Mouse (Mus musculus) stomach, embryonic 14.5 days (tissue): ENCODE measurements around the gene Ovol2. TPM values are rescaled to one million over a fixed set of nuclear protein-coding genes. Genes with fewer than 3 reads are reported as not detected.
A peak's percentile ranks its signal among the peaks of the same experiment; 100 is the strongest.

Experiments
- ATAC-seq: fragments of 200-750 bp; cut with Nextera tagmentation; 2 replicates; pipeline ENCODE4 v1.8.0; 2017; ENCODE audit warnings: low read depth, moderate TSS enrichment; ENCODE audit not compliant: insufficient number of reproducible peaks, insufficient read depth, low FRiP score
- H3K27ac ChIP-seq: fragments of 300-500 bp; sonication (generic); 2 replicates; pipeline ENCODE4 v1.5.1; 2014; ENCODE audit warnings: mild to moderate bottlenecking, low read length, moderate library complexity, mixed read lengths
- H3K27me3 ChIP-seq: fragments of 300-500 bp; sonication (generic); 2 replicates; pipeline ENCODE4 v1.6.1; 2014; ENCODE audit warnings: low read length, control low read depth, mixed read lengths; ENCODE audit not compliant: control insufficient read depth, insufficient read depth
- H3K36me3 ChIP-seq: fragments of 300-500 bp; sonication (generic); 2 replicates; pipeline ENCODE4 v1.6.1; 2014; ENCODE audit warnings: mild to moderate bottlenecking, control low read depth, low read length, moderate library complexity, mixed read lengths; ENCODE audit not compliant: control insufficient read depth, insufficient read depth
- H3K4me1 ChIP-seq: fragments of 300-500 bp; sonication (generic); 2 replicates; pipeline ENCODE4 v1.6.1; 2014; ENCODE audit warnings: low read length, control low read depth, mixed read lengths; ENCODE audit not compliant: control insufficient read depth, insufficient read depth
- H3K4me2 ChIP-seq: fragments of 300-500 bp; sonication (generic); replicated peaks from 2 replicates; pipeline ENCODE4 v1.6.1; 2014; ENCODE audit warnings: low read depth, low read length, control low read depth
- H3K4me3 ChIP-seq: fragments of 300-500 bp; sonication (generic); 2 replicates; pipeline ENCODE4 v1.5.1; 2014; ENCODE audit warnings: low read depth, low read length, control low read depth
- H3K9ac ChIP-seq: fragments of 300-500 bp; sonication (generic); replicated peaks from 2 replicates; pipeline ENCODE4 v1.6.1; 2014; ENCODE audit warnings: low read depth, mild to moderate bottlenecking, control low read depth, low read length, moderate library complexity, mixed read lengths
- H3K9me3 ChIP-seq: fragments of 300-500 bp; sonication (generic); 2 replicates; pipeline ENCODE4 v1.6.1; 2016; ENCODE audit warnings: low read depth, low read length, control low read depth; ENCODE audit not compliant: control insufficient read depth
- WGBS: fragments of 180-500 bp; shearing (Covaris S2); extraction: QIAGEN DNeasy Blood & Tissue Kit; methylation state at CpG from one replicate; pipeline ENCODE4 v1.1.7; 2014; 5-methylcytosine and 5-hydroxymethylcytosine counted together
- polyA plus RNA-seq: library from polyadenylated mRNA; unstranded; fragments of >200 nt; fragmentation: Nextera tagmentation; extraction: Ambion mirVana; gene quantifications from 2 replicates; pipeline ENCODE4 v1.2.1, GENCODE M21; 2014

The Ovol2 gene
- polyA plus RNA-seq, 1 experiment from 2014 or later = 4.0 TPM

DNA sequence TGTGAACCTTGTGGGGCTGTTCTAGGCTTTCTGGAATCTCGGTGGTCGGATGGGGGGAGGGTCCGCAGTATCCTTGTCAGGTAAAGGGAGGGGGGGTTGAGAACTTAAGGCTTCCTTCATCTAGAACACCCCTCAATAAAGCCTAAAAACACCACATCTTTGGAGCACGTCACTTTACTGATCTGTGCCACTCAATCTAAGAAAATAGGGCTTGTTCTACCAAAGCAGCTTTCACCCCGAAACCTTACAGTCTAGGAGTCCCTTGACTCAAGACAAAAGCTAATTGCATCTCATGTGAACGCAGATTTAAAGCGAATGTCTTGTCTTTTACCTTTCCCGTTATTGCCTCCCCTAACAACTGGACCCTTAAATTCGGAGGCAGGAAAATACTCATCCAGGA, 540 bp upstream of the Ovol2 start:
- H3K4me3 ChIP-seq = peak overlapping the region; percentile 50
- peak overlapping the region; percentile 93 for H3K4me2 ChIP-seq
- 4% methylated on average over 9 of the region's 9 CpGs for WGBS
- H3K4me1 ChIP-seq = peaks cover 15% of the 10 kb centered on the region; the same call in 1 of the 2 replicates
- H3K27me3 ChIP-seq = peaks cover 28% of the 10 kb centered on the region
- no peaks in the 10 kb centered on the region for H3K9me3 ChIP-seq
- H3K27ac ChIP-seq = no peak overlapping the region
- no peaks in the 10 kb centered on the region for H3K36me3 ChIP-seq
- ATAC-seq = no peak
- no peak overlapping the region for H3K9ac ChIP-seq

DNA sequence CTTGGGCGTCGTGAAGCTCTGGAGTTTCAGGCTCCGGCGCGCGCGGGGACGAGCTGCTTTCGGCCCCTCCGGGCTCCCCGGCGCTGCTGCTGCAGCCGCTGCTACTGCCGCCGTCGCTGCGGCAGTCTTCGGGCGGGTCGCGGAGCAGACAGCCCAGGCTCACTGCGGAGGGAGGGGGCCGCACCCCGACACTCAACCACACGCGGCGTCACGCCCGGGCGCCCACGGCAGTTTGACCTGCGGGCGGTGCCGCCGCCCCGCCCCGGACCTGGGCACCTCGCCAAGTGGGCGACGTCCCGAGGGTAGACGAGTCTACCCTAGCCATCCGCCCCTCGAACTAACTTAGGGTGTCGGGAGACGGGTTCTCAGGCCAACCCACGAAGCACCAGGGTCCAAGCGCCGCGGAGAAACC, 980 bp downstream of the Ovol2 start:
- H3K27me3 ChIP-seq = peaks cover 28% of the 10 kb centered on the region
- peak; percentile 21; the same call in 1 of the 2 replicates for ATAC-seq
- H3K36me3 ChIP-seq = no peaks in the 10 kb centered on the region
- no peaks in the 10 kb centered on the region for H3K9me3 ChIP-seq
- H3K4me3 ChIP-seq = peak overlapping the region; percentile 50
- no peak overlapping the region; the same call in 1 of the 2 replicates for H3K27ac ChIP-seq
- peak overlapping the region; percentile 38; the same call in 1 of the 2 replicates for H3K9ac ChIP-seq
- peaks cover 15% of the 10 kb centered on the region; the same call in 1 of the 2 replicates for H3K4me1 ChIP-seq
- 1% methylated on average over 50 of the region's 50 CpGs for WGBS
- peak overlapping the region; percentile 93 for H3K4me2 ChIP-seq

DNA sequence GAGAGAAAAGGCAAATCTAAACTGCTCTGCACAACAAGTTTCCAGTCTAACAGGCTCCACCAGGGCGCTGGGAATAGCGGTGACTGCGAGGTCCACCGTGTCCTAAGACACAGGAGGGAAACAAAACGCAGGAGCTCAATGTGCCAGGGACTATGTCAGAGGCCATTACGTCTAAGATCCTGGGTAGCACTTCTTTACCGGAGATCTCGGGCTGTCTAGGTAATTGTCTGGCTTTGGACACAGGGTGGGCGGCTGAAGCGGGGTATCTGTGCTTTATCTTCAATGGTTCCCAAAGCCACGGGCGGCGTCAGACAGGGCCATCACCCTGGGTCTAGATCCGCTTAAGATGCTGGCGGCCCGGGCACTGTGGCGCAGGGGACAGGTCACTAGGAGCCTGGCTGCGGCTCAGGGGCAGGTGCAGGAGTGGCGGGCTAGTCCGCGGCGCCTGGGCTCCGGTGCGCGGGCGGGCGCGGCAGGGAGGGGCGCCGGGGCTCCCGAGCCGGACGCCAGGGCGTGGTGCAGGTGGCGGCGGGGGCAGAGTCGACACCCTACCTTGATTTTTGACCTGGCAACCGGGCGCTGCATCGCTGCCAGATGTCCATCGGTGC, 1.5 kb downstream of the Ovol2 start:
- Histone ChIP-seq H3K4me1 (peaks cover 15% of the 10 kb centered on the region; the same call in 1 of the 2 replicates), H3K27me3 (peaks cover 28% of the 10 kb centered on the region), H3K36me3 (no peaks in the 10 kb centered on the region), H3K4me3 (peak overlapping the region; percentile 50), H3K27ac (no peak overlapping the region), H3K9ac (peak overlapping the region; percentile 38; the same call in 1 of the 2 replicates), H3K9me3 (no peaks in the 10 kb centered on the region), H3K4me2 (peak overlapping the region; percentile 93)
- ATAC-seq = peak; percentile 50; the same call in 1 of the 2 replicates
- 2% methylated on average over 33 of the region's 41 CpGs for WGBS

DNA sequence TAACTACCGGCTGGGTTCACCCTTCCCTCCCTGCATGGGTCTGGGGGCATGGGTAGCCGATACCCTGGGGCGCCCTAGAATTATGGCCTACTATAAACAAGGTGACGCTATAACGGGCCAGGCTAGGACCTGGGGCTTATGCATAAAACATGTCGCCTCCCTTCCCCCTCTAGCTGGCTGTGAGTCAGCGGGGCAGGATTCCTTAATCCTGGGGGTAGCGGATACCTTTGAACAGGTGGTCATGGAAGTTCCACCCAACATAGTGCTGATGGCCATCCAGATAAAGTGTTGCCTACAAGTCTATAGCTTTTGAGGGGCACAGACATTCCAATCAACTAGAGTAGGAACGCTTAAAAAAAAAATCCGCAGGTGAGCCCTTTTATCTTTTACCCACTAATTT, 2.0 kb downstream of the Ovol2 start:
- Histone ChIP-seq H3K4me1 (peaks cover 15% of the 10 kb centered on the region; the same call in 1 of the 2 replicates), H3K4me3 (peak overlapping the region; percentile 50; the same call in 1 of the 2 replicates), H3K4me2 (peak overlapping the region; percentile 93), H3K27me3 (peaks cover 28% of the 10 kb centered on the region), H3K9ac (no peak overlapping the region), H3K27ac (no peak overlapping the region), H3K36me3 (no peaks in the 10 kb centered on the region), H3K9me3 (no peaks in the 10 kb centered on the region)
- no peak for ATAC-seq
- 2% methylated on average over 10 of the region's 10 CpGs for WGBS

DNA sequence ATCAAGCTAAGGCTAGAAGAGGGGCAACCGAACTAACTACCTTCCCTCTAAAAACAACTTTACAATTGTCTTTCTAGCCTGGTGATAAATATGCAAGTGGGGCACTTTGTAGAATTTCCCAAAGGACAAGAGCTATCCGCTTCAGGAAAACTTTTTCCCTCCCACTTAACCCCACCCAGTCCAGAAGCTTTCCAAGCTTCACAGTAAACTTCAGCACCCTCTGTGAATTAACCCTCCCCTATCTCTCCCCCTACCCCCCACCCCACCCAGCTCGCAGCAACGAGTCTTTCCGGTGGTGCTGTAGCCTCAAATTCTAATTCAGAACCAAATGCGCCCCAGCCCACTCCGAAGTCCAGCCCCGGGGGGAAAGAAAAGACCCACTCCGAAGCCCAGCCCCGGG, 2.5 kb downstream of the Ovol2 start:
- H3K4me1 ChIP-seq = peaks cover 15% of the 10 kb centered on the region; the same call in 1 of the 2 replicates
- peaks cover 26% of the 10 kb centered on the region for H3K27me3 ChIP-seq
- H3K36me3 ChIP-seq = no peaks in the 10 kb centered on the region
- peak overlapping the region; percentile 50; the same call in 1 of the 2 replicates for H3K4me3 ChIP-seq
- 7% methylated on average over 8 of the region's 10 CpGs for WGBS
- peak overlapping the region; percentile 93 for H3K4me2 ChIP-seq
- no peak overlapping the region for H3K9ac ChIP-seq
- H3K9me3 ChIP-seq = no peaks in the 10 kb centered on the region
- ATAC-seq = no peak
- no peak overlapping the region for H3K27ac ChIP-seq

DNA sequence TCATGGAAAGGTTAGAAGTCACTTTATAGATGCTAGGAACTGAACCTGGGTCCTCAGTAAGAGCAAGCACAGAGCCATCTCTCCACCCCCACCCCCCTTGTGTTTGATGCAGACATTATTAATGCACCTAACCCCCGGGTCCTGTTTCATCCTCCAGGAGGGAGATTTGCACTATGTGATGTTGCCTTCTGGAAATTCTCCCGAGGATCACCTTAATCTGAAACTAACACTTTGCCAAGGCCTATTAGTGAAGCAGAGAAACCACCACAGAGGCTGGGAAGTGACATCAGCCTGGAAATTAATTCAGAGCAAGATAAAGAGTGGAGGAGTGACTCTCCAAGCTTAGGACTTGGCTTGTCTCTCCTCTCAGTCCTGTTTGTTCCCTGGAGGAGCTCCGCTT, 7.7 kb downstream of the Ovol2 start:
- ATAC-seq = no peak
- WGBS = 62% methylated on average over 3 of the region's 3 CpGs
- H3K36me3 ChIP-seq = no peaks in the 10 kb centered on the region
- H3K4me3 ChIP-seq = no peak overlapping the region
- H3K27me3 ChIP-seq = 0 out of 2 replicates have a peak, but pooled peaks cover under 1% of the 10 kb centered on the region
- H3K9ac ChIP-seq = no peak overlapping the region
- H3K4me2 ChIP-seq = no peak overlapping the region
- no peaks in the 10 kb centered on the region for H3K9me3 ChIP-seq
- H3K27ac ChIP-seq = no peak overlapping the region
- no peaks in the 10 kb centered on the region for H3K4me1 ChIP-seq

DNA sequence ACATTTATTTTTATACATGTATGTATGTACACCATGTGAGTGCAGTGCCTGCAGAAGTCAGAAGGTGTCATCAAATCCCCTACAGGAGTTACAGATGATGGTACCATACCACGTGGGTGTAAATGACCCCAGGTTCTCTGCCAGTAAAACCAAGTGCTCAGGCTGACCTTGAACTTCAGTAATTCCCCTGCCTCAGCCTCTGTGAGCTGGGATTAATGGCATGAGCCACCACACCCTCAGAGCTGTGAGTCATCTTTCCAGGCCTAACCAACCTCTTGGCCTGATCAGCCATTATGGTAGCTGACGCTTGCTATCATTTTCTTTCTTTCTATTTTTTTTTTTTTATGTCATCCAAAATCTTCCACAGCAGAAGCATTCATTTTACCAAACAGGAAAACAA, 20.6 kb downstream of the Ovol2 start:
- Histone ChIP-seq H3K4me3 (no peak overlapping the region), H3K27ac (no peak overlapping the region), H3K4me2 (no peak overlapping the region), H3K36me3 (no peaks in the 10 kb centered on the region), H3K27me3 (no peaks in the 10 kb centered on the region), H3K9me3 (no peaks in the 10 kb centered on the region), H3K9ac (no peak overlapping the region), H3K4me1 (no peaks in the 10 kb centered on the region)
- no peak for ATAC-seq
- 84% methylated on average over 2 of the region's 2 CpGs for WGBS

DNA sequence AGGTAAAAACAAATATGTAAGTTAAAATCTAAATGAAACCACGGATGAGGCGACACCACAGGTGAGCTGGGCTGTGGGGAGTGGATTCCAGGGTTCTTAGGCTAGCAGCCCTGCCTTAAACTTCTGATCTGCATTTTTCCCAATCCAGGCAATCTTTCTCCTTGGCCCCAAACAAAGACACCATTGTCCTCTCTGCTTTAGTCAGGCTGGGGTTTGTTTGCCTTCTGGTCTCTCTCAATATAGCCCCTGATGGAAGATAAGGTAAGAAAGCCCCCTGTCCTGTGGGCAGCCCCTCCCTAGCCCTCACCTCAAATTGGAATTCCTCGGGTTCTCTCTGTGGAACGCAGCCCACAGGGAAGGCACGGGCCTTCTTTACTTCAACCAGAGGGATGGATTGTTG, 21.7 kb downstream of the Ovol2 start:
- 45% methylated on average over 5 of the region's 5 CpGs for WGBS
- peak; percentile 54; the same call in 1 of the 2 replicates for ATAC-seq

More for the DNA sequence above, 21.7 kb downstream of the Ovol2 start:
- Histone ChIP-seq H3K4me2 (no peak overlapping the region), H3K36me3 (no peaks in the 10 kb centered on the region), H3K4me3 (no peak overlapping the region), H3K9ac (no peak overlapping the region), H3K4me1 (no peaks in the 10 kb centered on the region), H3K27ac (no peak overlapping the region), H3K9me3 (no peaks in the 10 kb centered on the region), H3K27me3 (no peaks in the 10 kb centered on the region)
